Mouse (Mus musculus): ENCODE measurements around the gene Olfr1164. TPM values are rescaled to one million over a fixed set of nuclear protein-coding genes. Genes with fewer than 3 reads are reported as not detected.

Olfr1164 gene
- not detected for total RNA-seq (2021)
- long read RNA-seq, experiment 1: 0 reads
- long read RNA-seq, experiment 2: 0 reads

DNA sequence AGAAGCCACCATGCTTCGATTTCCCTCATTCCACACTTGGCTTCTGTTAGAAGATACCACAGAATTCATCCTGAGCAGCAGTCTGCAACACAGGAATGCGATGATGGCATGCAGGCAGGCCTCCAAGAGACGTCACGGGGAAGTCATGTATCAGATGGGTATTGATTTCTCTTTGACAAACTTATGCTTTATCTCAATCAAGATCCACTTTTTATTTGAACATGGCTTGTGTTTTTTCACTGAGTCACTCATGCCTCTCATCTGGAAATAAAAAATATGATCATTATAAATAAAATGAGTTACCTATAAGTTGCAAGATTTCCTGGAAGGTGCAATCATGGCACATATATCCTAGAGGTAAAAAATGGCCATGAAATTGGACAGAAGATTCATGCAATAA lies at the start of gene Olfr1164:
Gene Olfr1164 (minus strand): TSS at position 101 of the 400 bp plus-strand sequence.
- DNase-seq (ENCODE audit: low spot score in 2 of 2): no peak

DNA sequence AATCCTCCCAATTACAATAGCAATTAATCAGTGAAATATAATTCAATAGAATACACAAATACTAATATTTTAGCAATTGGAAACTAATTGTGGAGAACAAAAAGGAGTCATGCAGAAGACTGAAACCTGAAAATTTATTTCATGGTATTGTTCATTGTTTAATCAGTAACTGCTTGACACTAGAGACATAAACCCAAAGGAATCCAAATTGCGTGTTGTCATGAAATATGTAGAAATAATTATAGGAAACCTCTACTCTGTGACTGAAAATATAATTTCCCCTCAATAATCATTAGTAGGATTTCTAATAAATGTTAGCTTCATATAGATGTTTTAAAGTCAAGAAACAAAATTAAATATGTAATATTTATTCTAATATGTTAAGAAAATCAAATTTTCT lies 34.4 kb upstream of the Olfr1164 start, which contains the start of gene Olfr1166:
Gene Olfr1166 (minus strand): TSS at position 101 of the 400 bp plus-strand sequence.
- no peak for DNase-seq (ENCODE audit: low spot score in 2 of 2)

DNA sequence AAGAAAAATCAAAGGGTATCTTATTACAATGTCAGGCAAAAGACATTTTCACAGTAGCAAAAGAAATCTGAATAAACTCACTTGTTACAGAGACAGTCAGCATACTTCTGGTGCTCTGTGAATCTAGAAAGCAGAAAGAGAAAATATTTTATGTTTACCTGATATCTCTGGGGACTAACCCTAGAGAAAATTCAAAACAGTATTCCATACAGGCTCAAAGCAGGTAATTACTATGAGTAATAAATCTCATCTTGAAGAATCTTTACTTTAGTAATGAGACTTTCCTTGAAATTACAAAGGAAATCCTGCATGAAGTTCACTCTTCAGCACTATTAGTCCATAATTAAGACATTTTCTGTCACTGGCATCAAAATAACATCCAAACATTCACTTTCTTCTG lies 22.0 kb downstream of the Olfr1164 start, which contains the start of gene Olfr1163:
Gene Olfr1163 (minus strand): TSS at position 101 of the 400 bp plus-strand sequence.
- DNase-seq (ENCODE audit: low spot score in 2 of 2): no peak

DNA sequence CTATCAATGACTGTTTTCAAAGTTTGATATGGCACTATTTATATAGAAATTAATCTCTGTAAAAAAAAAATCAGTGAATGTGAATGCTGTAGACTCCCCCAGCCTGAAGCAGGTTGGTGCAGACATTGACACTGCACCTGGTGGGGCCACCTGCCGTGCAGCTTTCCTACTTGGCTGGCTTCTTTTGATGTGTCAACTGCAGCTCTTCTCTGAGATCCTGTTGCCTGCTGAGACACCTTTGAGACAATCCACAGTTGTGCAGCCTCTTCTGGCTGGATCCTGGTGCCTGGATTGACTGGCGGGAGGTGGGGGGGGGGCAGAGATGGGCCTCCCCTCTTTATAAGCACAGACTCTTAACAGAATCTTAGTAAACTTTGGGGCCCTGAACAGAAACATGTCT lies 30.2 kb downstream of the Olfr1164 start:
- DNase-seq (ENCODE audit: low spot score in 2 of 2): no peak

DNA sequence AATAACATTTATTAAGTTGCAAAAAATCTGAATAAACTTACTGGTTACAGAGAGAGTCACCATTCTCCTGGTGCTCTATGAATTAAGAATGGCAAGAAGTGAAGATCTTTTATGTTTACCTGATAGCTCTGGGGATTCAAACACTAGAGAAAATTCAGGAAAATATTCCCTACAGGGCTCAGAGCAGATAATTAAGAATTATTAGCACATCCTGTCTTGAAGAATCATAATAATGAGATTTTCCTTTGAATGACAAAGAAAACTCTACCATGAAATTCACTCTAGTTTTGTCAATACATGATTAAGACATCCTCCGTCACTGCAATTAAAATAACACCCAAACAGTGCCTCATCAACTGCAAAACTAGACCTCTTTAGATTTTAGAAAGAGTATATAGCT lies 42.7 kb downstream of the Olfr1164 start, which contains the start of gene Olfr1162:
Gene Olfr1162 (minus strand): TSS at position 101 of the 400 bp plus-strand sequence.
- DNase-seq (ENCODE audit: low spot score in 2 of 2): no peak

Other genes with a start within 250 kb of the Olfr1164 start
- not detected for gene Olfr1150-ps1, start 250.0 kb downstream of the Olfr1164 start, total RNA-seq (2021)
- gene Olfr1151, start 238.1 kb downstream of the Olfr1164 start, total RNA-seq (2021): not detected
- not detected for gene Olfr1152, start 227.5 kb downstream of the Olfr1164 start, total RNA-seq (2021)
- not detected for gene Olfr1153, start 199.0 kb downstream of the Olfr1164 start, total RNA-seq (2021)
- gene Olfr1154, start 188.8 kb downstream of the Olfr1164 start, total RNA-seq (2021): not detected
- gene Olfr1155, start 148.8 kb downstream of the Olfr1164 start, total RNA-seq (2021): not detected
- not detected for gene Olfr1156, start 140.9 kb downstream of the Olfr1164 start, total RNA-seq (2021)
- not detected for gene Olfr1157, start 125.7 kb downstream of the Olfr1164 start, total RNA-seq (2021)
- not detected for gene Olfr74, start 119.3 kb downstream of the Olfr1164 start, total RNA-seq (2021)
- not detected for gene Olfr1158, start 103.9 kb downstream of the Olfr1164 start, total RNA-seq (2021)
- not detected for gene Olfr1160, start 85.7 kb downstream of the Olfr1164 start, total RNA-seq (2021)
- not detected for gene Olfr1161, start 71.2 kb downstream of the Olfr1164 start, total RNA-seq (2021)
- gene Olfr73, start 56.3 kb downstream of the Olfr1164 start, total RNA-seq (2021): not detected
- not detected for gene Olfr1162, start 42.8 kb downstream of the Olfr1164 start, total RNA-seq (2021)
- gene Olfr1163, start 22.1 kb downstream of the Olfr1164 start, total RNA-seq (2021): not detected
- gene Olfr1166, start 34.3 kb upstream of the Olfr1164 start, total RNA-seq (2021): not detected
- not detected for gene Olfr1167, start 61.2 kb upstream of the Olfr1164 start, total RNA-seq (2021)
- gene Olfr1168, start 87.9 kb upstream of the Olfr1164 start, total RNA-seq (2021): not detected
- gene Olfr1170, start 134.4 kb upstream of the Olfr1164 start, total RNA-seq (2021): not detected
- gene Olfr1173, start 185.9 kb upstream of the Olfr1164 start, total RNA-seq (2021): not detected
- not detected for gene Olfr1174-ps, start 221.2 kb upstream of the Olfr1164 start, total RNA-seq (2021)
- not detected for gene Olfr1175-ps, start 233.2 kb upstream of the Olfr1164 start, total RNA-seq (2021)
- gene Olfr1176, start 242.8 kb upstream of the Olfr1164 start, total RNA-seq (2021): not detected

Data from left cerebral cortex, adult 18-20 months (tissue).